Mouse (Mus musculus) heart, postnatal 14 days (tissue): ENCODE results near the gene Coq8b. TPM values are rescaled to one million over a fixed set of nuclear protein-coding genes. Genes with fewer than 3 reads are reported as not detected.

Source experiments
- DNase-seq, 2 experiments: peaks; one replicate each; pipeline ENCODE4 v3.0.0; 2021 to 2022
- intact Hi-C: fragments of 180-260 bp; cut with DNase I; formaldehyde crosslinking; loops from one replicate; pipeline ENCODE4 v1.15.1; 2025
- total RNA-seq, 2 experiments: library from RNA; stranded (reverse); gene quantifications; 2 replicates each; pipeline ENCODE4 v1.2.3; 2021

The Coq8b gene
- total RNA-seq, 2 experiments from 2014 or later = 7.0 to 8.8 TPM

GRCm38 (mm10) chr7:27260856-27261255, 28.0 kb downstream of the Coq8b start:
- DNase-seq = no peak
- intact Hi-C loops = no loop called here

GRCm38 (mm10) chr7:27261888-27262287, 29.1 kb downstream of the Coq8b start:
- intact Hi-C loops = no loop called here
- no peak for DNase-seq

GRCm38 (mm10) chr7:27264761-27265160, 31.9 kb downstream of the Coq8b start:
- intact Hi-C loops = no loop called here
- no peak for DNase-seq

- intact Hi-C loops = no loop called here
- DNase-seq = no peak
Observed at GRCm38 (mm10) chr7:27266515-27267128, 33.8 kb downstream of the Coq8b start.

GRCm38 (mm10) chr7:27271423-27271822, 38.6 kb downstream of the Coq8b start:
- DNase-seq = no peak
- intact Hi-C loops = no loop called here

- DNase-seq = peak in 1 of 2 experiments; percentile 43
- intact Hi-C loops = no loop called here
Observed at GRCm38 (mm10) chr7:27273739-27274351, 41.0 kb downstream of the Coq8b start.

- DNase-seq = no peak
- intact Hi-C loops = loop anchor here (5.0 kb wide), 2 partner anchors 33 to 498 kb away; no protein-coding TSS in a partner anchor
Observed at GRCm38 (mm10) chr7:27274916-27275315, 42.1 kb downstream of the Coq8b start.

GRCm38 (mm10) chr7:27276021-27276420, 43.2 kb downstream of the Coq8b start:
- intact Hi-C loops = loop anchor here (2.0 to 5.0 kb wide), 3 partner anchors 34 to 499 kb away; no protein-coding TSS in a partner anchor
- no peak for DNase-seq

- DNase-seq = no peak
- intact Hi-C loops = loop anchor here (2.0 to 5.0 kb wide), 3 partner anchors 35 to 500 kb away; no protein-coding TSS in a partner anchor
Observed at GRCm38 (mm10) chr7:27277191-27277590, 44.4 kb downstream of the Coq8b start.

GRCm38 (mm10) chr7:27281717-27282116, 48.9 kb downstream of the Coq8b start:
- DNase-seq = no peak
- intact Hi-C loops = no loop called here

- intact Hi-C loops = no loop called here
- DNase-seq = no peak
Observed at GRCm38 (mm10) chr7:27282225-27282624, 49.4 kb downstream of the Coq8b start.

- peak; percentile 78 to 79 for DNase-seq
- intact Hi-C loops = loop anchor here (5.0 kb wide), 1 partner anchor 128 kb away; no protein-coding TSS in a partner anchor
Observed at GRCm38 (mm10) chr7:27284865-27285697, 52.3 kb downstream of the Coq8b start.

- intact Hi-C loops = loop anchor here (5.0 kb wide), 1 partner anchor 128 kb away; no protein-coding TSS in a partner anchor
- DNase-seq = peak; percentile 62 to 73
Observed at GRCm38 (mm10) chr7:27285698-27286066, 52.9 kb downstream of the Coq8b start.

GRCm38 (mm10) chr7:27288732-27289131, 55.9 kb downstream of the Coq8b start:
- DNase-seq = no peak
- intact Hi-C loops = loop anchor here (5.0 kb wide), 1 partner anchor 131 kb away; no protein-coding TSS in a partner anchor

- intact Hi-C loops = loop anchor here (5.0 kb wide), 1 partner anchor 42 kb away; no protein-coding TSS in a partner anchor
- no peak for DNase-seq
Observed at GRCm38 (mm10) chr7:27290555-27290954, 57.7 kb downstream of the Coq8b start.

GRCm38 (mm10) chr7:27291795-27292466, 59.1 kb downstream of the Coq8b start:
- peak; percentile 65 to 71 for DNase-seq
- intact Hi-C loops = loop anchor here (5.0 kb wide), 1 partner anchor 40 kb away; no protein-coding TSS in a partner anchor

- intact Hi-C loops = loop anchor here (5.0 kb wide), 1 partner anchor 91 kb away; no protein-coding TSS in a partner anchor
- DNase-seq = no peak
Observed at GRCm38 (mm10) chr7:27295956-27296355, 63.1 kb downstream of the Coq8b start.

GRCm38 (mm10) chr7:27296518-27296917, 63.7 kb downstream of the Coq8b start:
- intact Hi-C loops = loop anchor here (5.0 kb wide), 1 partner anchor 91 kb away; no protein-coding TSS in a partner anchor
- no peak for DNase-seq

GRCm38 (mm10) chr7:27298033-27298610, 65.3 kb downstream of the Coq8b start:
- intact Hi-C loops = loop anchor here (5.0 kb wide), 1 partner anchor 89 kb away; no protein-coding TSS in a partner anchor
- no peak for DNase-seq

- intact Hi-C loops = loop anchor here (5.0 kb wide), 1 partner anchor 88 kb away; no protein-coding TSS in a partner anchor
- DNase-seq = no peak
Observed at GRCm38 (mm10) chr7:27298816-27299215, 66.0 kb downstream of the Coq8b start.
